Mouse (Mus musculus) cerebellum, adult 2 months (tissue): ENCODE data around the gene St6galnac3.

ENCODE experiments used
- CTCF ChIP-seq: fragments of 200-500 bp; IDR thresholded peaks from 2 replicates; pipeline ENCODE4 v1.5.1; 2011; ENCODE audit warnings: low read depth, mild to moderate bottlenecking, control low read depth, low read length, moderate library complexity, borderline replicate concordance; ENCODE audit not compliant: insufficient read depth
- POLR2A ChIP-seq: fragments of 200-500 bp; IDR thresholded peaks from 2 replicates; pipeline ENCODE4 v1.6.1; 2011; ENCODE audit warnings: low read length, control low read depth, borderline replicate concordance; ENCODE audit not compliant: insufficient read depth

GRCm38 (mm10) chr3:153441329-153441728 is 283.6 kb downstream of the St6galnac3 start:
- TF ChIP-seq CTCF (no peak), POLR2A (no peak)
